ENCODE assay signal across 16 mouse cellular contexts in genomic region chr2:85066937-85067336, GRCm38 (mm10). TPM values are rescaled to one million over a fixed set of nuclear protein-coding genes. Genes with fewer than 3 reads are reported as not detected.
"Had no signal": no experiment of that assay in that cellular context is flagged by ENCODE, and none has a peak within 500 bp of the region (broad histone marks: within the 10 kb centered on the region; RNA-seq: fewer than 3 reads in every experiment).

No protein-coding gene starts in this region.

- H3K27ac ChIP-seq: hindbrain, embryonic 15.5 days; kidney, postnatal 0 days; limb, embryonic 10.5 days; limb, embryonic 13.5 days; liver, embryonic 14.5 days; macrophage; midbrain, embryonic 12.5 days; midbrain, embryonic 15.5 days; neural tube, embryonic 13.5 days had no signal

- H3K9ac ChIP-seq: hindbrain, embryonic 15.5 days; limb, embryonic 13.5 days; liver, embryonic 14.5 days; liver, postnatal 0 days; lung, embryonic 14.5 days; midbrain, embryonic 12.5 days; midbrain, embryonic 15.5 days; neural tube, embryonic 13.5 days had no signal

- H3K9me3 ChIP-seq: hindbrain, embryonic 15.5 days; limb, embryonic 10.5 days; limb, embryonic 13.5 days; midbrain, embryonic 12.5 days; midbrain, embryonic 15.5 days; neural tube, embryonic 13.5 days had no signal

- H3K4me1 ChIP-seq: hindbrain, embryonic 15.5 days; midbrain, embryonic 12.5 days; midbrain, embryonic 15.5 days had no signal

- DNase-seq: liver, postnatal 0 days; lung, embryonic 14.5 days; thymus, adult 18-20 months; thymus, postnatal 14 days; thymus, postnatal 4 days had no signal

- H3K4me2 ChIP-seq: hindbrain, embryonic 15.5 days; limb, embryonic 13.5 days; liver, embryonic 11.5 days; lung, embryonic 14.5 days; midbrain, embryonic 12.5 days; midbrain, embryonic 15.5 days; neural tube, embryonic 13.5 days had no signal

- H3K27me3 ChIP-seq: hindbrain, embryonic 15.5 days; limb, embryonic 13.5 days; midbrain, embryonic 12.5 days; midbrain, embryonic 15.5 days; neural tube, embryonic 13.5 days had no signal

- ATAC-seq: liver, postnatal 0 days; lung, postnatal 0 days; midbrain, embryonic 15.5 days had no signal

- H3K4me3 ChIP-seq: hindbrain, embryonic 15.5 days; limb, embryonic 10.5 days; limb, embryonic 13.5 days; midbrain, embryonic 12.5 days; midbrain, embryonic 15.5 days; neural tube, embryonic 13.5 days had no signal

RNA-seq across cellular contexts. Expression of gene P2rx3, which starts 29.7 kb away (rescaled TPM):
- polyA plus RNA-seq: macrophage had no signal
